Mouse (Mus musculus): ENCODE data around the gene Cux2.

The Cux2 gene

DNA sequence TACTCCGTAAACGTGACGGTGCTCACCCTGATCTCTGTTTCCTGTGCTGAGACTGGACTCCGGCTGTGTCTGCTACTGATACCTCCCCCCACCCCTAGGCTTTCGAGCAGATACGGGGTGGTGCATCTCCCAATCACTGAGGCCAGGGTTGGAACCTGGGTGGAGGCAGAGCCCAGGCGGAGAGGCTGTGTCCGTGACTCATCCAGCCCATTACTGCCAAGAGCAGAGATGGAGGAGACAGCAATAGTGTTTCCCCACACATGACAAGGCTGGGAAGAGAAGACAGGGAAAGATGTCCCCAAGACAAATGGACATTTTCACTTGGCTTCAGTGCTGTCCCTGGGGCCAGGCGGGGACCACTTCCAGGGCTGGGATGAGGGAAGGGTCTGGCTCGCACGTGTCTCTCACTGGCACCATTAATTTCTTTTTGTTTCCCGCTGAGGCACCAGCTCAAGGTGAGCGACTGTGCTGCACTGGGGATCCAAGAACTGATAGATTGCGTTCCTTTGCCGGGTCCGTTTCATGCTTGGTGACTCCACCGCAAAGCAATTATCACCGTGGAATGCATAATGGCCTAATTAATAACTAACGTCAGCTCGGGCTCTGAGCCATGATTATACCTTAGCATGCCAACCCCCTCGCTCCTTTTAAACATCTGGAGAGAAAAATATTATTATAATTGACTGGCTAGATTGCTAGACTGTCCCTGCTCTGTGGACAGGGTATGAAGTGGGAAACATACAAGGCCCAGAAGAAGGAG is 140.5 kb downstream of the Cux2 start:
- no peak for DNase-seq

DNA sequence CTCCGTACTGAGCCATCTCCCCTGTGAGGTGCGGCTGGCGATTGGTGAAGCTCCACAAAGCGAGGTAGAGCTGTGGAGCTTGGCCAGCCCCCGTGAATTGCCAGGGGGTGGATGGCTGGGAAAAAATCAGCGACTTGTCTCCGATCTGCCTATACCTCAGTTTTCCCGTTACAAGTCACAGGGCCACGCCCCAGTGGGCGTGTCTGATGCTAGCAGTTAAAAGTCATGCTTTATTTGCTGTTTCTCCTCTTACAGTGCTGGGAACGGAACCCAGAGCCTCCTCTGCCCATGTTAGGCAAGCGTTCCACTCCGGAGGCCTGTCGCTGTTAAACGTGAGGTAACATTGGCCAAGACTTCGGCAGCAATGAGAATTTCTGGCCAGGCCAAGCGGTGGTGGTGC is 144.2 kb downstream of the Cux2 start:
- DNase-seq, result no peak

DNA sequence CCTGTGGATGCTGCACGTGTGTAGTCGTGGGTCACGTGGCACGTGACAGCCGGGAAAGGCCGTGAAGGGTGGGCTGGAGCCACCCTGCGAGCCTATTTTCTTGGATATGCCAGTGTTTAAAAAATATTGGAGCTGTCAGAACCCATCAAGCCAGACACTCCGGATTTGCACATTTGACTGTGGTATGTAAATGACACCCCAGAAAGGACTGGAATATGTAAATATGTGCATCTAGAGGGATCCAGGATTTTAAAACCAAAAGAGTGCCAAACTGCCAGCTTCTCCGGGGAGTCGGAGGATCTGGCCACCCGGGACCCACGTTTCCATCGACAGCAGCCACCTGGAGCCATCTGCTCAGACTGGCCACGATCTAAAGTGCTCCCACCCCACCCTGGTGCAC is 145.1 kb downstream of the Cux2 start:
- DNase-seq, result no peak

DNA sequence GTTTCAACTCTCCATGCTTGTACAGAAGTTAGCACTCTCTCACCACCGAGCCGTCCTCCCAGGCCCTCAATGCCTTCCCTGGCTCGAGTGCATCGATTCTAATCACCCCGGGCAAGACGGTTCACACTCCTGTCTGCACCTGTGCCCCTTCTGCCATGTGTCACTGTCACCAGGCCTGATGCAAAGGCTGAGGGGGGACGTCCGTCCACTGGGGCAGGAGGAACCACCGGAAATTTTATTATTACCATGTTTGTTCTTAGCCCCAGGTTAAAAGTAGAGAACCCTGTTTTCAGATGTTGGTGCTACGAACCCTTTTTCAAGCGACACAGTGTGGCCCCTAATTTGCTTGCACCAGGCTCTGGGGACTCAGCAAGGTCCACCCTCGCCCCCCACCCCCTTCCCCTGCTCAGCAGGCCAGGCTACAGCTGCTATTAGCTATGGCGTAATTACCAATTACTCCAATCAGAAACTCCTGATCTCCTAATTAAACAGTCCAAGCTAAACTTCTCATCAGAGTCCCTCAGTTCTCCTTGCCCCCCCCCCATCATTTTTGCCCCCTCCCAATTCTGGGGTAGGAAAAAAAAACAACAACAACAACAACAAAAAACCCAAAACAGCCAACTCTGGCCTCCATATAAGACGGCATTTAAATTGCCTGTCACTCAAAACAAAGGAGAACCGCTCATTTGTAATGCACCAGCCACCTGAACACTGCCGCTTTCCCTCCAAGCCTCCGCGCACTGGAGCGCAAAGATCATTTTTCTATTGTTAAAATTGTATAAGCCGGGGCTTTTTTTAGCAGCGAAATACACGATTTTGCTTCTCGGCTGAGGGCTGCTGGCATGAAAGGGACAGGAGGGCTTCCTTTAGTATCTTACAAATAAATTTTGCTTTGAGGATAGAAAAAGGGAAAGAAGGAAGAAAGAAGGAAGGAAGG is 146.8 kb downstream of the Cux2 start:
- no peak for DNase-seq

DNA sequence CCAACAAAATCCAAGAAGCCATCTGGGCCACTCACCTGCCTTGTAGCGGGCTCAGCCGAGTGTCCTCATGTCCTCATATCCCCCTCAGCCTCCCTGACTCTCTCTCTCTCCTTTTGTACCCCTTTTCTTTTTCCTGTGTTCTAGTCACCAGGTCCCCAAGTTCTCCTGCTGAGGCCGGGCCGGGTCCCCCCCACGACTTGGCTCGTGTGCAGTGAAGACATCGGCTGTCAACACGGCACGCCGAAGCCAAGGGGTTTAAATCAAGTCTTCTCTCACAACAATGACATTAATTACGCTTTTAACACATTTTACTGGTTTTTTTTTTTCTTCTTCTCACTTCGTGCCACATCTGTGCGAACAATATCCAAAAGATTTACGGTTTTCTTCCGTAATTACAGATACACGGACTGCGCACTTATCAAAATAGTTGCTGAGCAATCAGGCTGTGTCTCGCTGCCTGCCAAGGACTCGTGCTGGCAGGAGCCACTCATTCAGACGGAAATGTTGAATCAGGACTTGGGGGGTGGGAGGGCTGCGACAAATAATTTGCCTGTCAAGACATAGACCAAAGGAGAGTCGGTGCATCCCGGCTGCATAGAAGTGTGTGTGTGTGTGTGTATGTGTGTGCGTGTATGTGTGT is 154.7 kb downstream of the Cux2 start:
- no peak for DNase-seq

DNA sequence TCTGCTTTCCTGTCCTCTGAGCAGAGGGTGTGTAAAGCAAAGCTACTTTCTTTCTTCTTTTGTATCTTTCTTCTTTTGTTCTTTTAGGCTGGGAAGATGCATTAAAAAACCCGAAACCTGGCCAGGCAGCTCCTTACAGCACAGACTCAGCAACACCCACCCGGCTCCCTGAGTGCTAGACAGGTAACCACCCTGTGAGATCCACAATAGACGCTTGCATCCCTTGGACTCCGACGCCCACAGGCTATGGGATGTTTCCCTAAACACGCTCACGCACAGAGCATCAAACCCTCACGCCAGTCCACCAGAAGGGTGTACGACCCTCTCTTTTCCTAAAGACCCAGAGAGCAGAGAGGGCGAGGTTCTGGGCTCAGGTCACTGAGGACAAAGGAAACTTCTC is 155.3 kb downstream of the Cux2 start:
- no peak for DNase-seq

DNA sequence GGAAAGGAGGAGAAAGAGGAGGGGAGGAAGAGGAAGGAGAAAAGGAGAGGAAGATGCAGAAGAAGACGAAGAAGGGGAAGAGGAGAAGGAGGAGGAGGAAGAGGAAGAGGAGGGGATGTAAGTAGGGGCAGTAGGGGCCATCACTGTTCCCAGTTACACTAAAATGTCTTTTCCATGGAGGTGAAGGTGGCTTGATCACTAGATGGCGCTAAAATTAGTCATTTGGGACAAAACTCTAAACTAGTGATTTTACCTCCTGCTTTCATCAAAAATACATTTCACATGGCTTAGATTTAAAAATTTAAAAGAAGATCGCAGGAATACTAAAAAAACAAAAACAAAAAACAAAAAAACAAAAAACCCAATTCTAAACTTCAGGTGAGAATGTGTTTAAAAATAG is 156.3 kb downstream of the Cux2 start:
- DNase-seq, result no peak

DNA sequence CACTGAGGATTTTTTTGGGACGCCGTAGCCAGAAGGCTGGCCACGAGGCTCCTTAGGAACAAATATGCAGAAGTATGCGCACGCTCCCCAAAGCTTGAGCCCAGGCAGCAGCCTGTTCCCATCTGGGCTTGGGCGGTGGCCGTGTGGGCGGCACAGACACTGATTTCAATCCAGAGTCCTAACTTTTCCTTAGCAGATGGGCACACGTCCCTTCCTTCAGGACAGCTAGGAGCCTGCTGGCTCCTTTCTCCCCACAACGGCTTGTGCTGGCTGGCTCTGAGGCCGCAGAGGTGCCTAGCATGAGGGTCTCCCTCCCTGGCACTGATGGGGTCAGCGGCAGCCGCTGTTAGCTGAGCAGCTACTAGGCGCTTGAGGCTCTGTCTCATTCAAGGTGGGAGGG is 157.6 kb downstream of the Cux2 start:
- DNase-seq, result peak; percentile 56

DNA sequence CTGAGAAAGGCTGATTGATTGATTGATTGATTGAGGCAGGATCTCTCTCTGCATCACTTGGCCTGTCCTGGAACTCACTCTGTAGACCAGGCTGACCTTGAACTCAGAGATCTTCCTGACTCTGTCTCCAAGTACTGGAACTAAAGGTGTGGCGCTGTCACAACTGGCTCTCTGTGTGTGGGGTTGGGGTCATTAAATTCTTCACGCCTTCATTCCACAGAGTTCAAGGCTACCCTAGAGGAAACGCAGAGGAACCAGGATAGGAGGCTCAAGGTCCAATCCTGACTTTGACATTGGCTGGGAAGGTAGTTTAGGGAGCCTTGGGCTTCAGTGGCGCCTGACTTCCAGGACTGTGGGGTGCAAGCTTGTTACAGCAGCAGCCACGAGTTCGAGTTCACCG is 159.0 kb downstream of the Cux2 start:
- no peak for DNase-seq

DNA sequence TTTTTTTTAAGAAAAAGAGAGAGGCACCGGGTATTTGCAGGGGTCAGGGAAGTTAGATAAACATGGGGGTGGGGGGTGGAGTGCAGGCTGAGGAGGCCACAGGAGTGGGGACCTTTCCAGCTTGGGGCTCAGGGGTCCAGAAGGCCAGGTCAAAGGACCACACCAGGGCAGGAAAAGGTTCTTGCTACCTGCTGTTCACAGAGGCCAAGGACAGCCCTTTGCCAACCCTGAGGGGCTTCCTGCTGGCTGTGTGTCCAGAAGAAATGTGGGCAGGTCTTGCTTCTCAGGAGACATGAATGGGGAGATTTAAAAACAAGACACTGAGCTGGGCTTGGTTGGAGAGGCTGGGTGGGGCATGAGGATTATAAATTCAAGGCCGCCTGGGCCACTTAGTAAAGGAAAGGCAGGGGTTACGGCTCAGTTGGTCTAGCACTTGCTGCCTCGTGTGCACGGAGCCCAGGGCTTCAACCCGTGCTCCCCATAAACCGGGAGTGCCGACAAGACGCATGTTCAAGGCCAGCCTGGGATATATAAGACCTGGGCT is 160.0 kb downstream of the Cux2 start:
- DNase-seq, result no peak

DNA sequence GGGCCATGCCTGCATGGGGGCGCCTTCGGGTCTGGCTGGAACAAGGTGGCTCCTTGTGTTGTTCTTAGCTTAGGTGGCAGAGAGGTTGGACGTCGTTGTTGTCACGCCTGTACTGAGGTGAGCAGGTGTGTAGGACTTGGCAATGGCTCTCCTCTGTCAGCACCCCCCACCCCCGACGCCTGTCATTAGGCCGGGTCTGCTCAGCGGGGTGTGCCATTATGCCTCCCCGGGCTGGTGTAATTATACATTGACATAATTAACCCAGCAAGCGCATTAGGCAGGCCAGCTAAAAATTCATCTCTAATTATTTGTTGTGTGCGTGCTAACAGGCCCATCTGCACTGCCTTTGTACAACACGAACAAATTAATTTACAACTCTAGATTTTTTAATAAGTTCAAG is 160.5 kb downstream of the Cux2 start:
- no peak for DNase-seq

DNA sequence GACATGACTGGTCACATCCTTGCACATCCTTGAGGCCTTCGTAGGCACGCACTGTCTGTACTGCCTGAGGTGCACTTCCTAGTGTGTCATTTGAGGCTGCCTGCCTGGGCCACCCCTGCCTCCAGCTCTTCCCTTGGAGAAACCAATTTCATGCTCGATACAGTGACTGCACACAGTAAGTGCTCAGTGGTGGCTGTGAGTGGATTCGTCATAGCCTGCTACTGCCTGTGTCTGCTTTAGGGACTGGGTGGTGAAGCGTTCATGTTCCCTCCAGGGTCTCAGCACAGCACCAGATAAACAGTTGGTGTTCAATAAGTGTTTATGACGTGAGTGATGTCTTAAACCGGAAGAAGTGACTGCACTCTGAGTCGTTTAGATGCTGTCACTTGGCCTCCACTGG is 166.5 kb downstream of the Cux2 start:
- no peak for DNase-seq

DNA sequence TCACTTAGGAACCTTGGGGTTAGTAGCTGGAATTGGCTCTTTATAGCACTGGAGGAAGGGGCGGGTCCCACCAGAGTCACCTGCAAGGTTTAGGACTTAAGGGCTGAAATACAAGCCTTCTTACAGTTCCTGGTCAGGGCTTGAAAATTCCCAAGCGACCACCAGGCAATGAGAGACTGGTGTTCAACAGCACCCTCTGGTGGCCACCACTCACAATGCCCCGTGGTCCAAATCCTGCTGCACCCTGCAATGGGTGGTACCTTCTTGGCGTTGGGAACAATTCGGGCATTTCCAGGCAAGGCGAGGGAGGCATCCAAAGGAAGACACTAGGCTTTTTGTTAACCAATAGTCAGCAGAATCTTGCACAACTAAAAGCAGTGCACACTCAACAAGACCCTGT is 170.7 kb downstream of the Cux2 start:
- DNase-seq, result no peak

DNA sequence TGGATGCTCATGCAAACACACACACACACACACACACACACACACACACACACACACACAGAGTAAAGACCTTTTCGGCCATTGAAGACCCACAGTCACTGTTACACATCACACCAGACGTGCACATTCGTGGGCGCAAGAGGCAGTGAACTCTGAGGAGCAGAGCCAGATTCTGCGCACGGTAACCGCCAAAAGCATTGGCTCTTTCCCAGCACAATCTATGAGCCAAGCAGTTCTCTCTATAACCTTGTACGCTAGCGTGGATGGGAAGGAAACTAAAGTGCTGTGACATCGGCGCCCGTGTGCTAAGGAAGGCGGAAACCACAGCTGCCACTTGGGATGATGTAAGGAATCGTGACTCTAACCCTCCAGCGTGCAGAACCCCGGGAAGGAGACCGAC is 171.2 kb downstream of the Cux2 start:
- no peak for DNase-seq

DNA sequence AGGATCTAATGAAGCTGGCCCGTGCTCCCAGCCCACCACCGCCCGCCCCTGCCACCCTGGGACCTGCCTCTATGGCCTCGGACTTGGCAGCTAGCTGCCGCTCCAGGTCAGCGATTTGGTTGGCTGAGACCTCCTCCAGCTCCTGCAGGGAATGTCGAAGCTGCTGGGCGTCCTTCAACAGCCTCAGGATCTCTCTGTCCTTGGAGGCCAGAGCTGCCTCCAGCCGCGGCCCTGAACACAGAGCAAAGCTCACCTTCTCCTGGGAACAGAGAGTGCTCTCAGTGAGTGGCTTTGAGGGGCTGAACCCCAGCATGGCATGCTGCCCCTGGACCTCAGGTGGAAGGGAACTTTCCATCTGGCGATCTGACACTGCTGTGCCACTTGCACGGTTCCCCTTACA is 173.0 kb downstream of the Cux2 start:
- no peak for DNase-seq

DNA sequence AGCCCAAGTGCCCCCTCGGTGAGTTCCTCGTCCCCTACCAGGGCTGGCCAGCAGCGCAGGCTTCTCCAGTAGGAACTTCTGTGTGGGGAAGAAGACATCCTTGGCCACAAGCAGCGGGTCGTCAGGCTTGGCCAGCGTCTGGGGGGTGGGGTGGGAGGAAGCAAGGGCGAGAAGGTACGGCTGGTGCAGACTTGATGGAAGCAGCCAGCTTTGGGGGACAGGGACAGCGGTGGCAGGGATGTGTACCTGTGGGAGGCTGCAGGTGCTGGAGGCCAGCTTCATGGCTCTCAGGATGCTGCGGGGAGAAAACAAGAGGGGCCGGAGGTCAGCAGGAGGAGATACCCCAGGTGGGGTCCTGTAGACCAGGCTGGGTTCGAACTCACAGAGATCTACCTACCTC is 174.9 kb downstream of the Cux2 start:
- no peak for DNase-seq

DNA sequence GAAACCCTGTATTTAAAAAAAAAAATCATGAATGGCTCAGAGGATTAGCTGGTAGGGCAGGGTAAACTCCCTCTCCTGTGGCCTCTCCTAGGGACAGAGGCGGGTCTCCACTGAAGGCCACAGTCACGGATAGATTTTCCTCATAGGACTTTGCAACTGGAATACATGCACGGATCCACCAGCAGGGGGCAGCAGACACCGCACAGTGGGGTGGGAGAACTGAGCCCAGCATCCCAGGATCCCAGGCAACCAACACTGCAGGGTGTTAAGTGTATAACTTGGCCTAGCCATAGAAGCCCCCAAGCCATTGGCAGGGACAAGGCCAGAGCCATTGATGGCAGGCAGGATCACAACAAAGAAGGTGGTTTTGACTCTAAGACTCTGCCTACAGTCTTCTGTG is 177.7 kb downstream of the Cux2 start:
- DNase-seq, result peak; percentile 98

DNA sequence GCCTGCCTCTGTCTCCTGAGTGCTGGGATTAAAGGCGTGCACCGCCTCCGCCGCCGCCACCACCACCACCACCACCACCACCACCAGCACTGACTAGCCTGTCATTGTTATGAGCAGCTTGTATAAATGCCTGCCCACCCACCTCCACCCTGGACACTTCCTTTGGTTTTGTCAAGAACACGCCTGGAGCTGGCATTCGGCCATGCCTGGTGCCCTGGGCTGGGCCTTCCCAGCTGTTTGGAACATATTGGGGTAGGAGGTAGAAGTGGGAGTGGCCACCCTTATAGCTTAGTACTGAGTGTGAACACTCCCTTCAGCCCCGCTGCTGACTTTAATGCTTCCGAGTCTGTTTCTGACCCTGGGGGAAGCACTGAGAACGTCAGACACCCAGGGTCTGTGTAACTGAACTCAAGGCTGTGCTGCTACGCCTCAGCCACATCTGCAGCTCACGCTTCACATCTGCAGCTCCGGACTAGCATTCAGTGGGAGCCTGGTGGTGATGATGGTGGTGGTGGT is 178.3 kb downstream of the Cux2 start:
- no peak for DNase-seq

DNA sequence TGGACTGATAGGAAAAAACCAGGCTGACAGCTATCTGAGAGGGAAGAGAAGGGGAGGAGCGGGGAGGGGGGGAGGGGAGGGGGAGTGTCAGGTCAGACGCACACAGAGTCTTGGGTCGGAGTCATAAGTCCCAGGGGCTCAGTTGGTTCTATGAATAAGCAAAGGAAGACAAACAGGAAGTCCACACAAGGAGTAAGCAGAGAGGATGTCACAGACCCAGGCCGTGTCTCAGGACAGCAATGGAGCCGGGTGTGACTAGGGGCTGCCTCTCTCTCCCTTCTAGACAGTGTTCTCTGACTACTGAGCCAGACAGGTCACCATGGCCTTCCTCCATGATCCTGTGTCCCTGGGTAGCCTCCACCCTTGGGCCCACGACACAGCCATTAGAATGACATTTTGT is 179.1 kb downstream of the Cux2 start:
- DNase-seq, result no peak

DNA sequence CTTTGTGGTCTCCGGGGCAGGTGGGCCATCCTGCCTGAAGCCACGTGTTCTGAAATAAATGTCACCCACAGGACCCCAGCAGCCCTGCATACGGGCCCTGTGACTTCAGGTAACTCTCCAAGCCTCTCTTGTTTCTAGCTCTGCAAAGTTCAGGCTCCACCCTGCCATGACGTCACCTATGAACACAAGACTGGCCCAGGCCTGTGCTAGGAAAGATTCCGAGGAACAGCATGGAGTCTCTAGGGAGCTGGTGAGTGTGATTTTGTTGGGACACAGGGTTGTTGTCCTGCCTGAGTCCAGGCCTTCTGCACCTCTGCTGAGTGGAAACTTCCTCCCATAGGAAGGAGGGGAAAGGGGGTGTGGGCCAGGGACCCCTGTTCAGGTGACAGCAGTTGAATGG is 181.9 kb downstream of the Cux2 start:
- no peak for DNase-seq

DNA sequence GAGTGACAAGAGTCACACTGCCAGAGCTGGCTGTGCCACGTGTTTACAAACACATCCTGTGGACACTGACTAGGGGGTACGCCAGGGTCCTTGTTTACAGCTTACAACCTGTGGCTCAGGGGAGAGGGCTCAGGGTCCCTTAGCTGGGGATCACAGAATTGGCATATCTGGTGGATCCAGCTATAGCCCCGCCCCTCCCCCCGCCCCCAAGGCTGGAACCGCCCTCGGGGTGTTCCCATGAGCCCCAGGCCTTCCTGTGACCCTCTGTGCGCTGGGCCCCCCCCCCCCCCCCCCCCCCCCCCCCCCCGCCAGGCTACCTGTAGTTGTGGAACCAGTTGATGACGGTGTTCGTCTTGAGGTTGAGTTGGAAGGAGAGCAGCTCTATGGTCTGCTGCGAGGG is 185.6 kb downstream of the Cux2 start:
- DNase-seq, result no peak

DNA sequence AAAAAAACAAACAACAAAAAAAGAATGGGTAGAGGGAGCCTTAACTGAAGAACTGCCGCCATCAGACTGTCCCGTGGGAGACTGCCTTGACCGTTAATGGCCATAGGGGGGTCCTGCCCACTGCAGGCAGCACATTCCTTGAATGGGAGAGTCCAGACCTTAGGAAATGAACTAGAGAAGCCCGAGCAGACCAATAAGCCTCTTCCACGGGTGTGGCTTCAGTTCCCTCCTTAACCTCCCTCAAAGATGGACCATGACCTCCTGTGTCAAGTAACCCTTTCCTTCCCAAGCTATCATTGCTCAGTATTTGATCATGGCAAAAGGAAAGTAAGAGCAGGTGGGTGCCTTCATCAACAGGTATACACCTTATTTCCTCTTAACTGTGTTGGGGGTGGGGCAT is 187.9 kb downstream of the Cux2 start:
- no peak for DNase-seq

DNA sequence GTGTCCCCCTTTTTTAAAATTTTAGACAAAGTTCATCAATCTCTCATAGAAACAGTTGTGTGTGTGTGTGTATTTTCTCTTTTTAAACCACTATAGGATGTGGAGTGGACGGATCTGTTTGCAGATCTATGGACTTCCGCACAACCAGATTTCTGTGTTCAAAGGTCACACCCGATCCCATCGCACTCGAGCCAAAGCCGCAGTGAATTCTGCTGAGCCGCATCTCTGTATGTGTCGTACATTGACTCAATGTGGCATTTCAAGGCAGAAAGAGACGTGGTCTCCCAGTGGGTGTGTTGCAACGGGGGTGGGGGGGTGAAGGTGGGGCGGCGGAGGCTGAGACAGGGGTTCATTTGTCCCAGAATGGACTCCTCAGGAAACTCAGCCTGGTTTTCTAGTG is 191.5 kb downstream of the Cux2 start:
- no peak for DNase-seq
